Mouse (Mus musculus) small intestine, adult 2 months (tissue): ENCODE measurements at regions not wholly inside any gene's neighbourhood (a gene's known extent, or its start where the extent isn't known, plus 50 kb on each side); places are given as distances from the start of the nearest gene placed in this dataset.

Experiments used
- CTCF ChIP-seq: fragments of 200-500 bp; IDR thresholded peaks from 2 replicates; pipeline ENCODE4 v1.5.1; 2012; ENCODE audit warnings: low read depth, mild to moderate bottlenecking, control low read depth, inconsistent platforms, low read length, moderate library complexity, mixed read lengths; ENCODE audit not compliant: insufficient replicate concordance, insufficient read length; ENCODE audit errors: extremely low read depth
- POLR2A ChIP-seq: fragments of 200-500 bp; IDR thresholded peaks from 2 replicates; pipeline ENCODE4 v1.6.1; 2012; ENCODE audit warnings: low read depth, mild to moderate bottlenecking, control low read depth, inconsistent platforms, low read length, moderate library complexity

- no peak for TF ChIP-seq CTCF
- no peak for TF ChIP-seq POLR2A
These were observed 230.0 kb upstream of the Clint1 start for GRCm38 (mm10) chr11:45621824-45622223.
